Mouse (Mus musculus) MEL (cell line): ENCODE measurements at regions not wholly inside any gene's neighbourhood (a gene's known extent, or its start where the extent isn't known, plus 50 kb on each side); places are given as distances from the start of the nearest gene placed in this dataset.

ENCODE experiments used
- DNase-seq: peaks from one replicate; pipeline ENCODE4 v3.0.0; 2011; ENCODE audit warnings: low read depth, low spot score
- H3K27ac ChIP-seq: 2 replicates; pipeline ENCODE4 v1.5.1; 2012; ENCODE audit warnings: low read depth, mild to moderate bottlenecking, control low read depth, low read length, moderate library complexity; ENCODE audit not compliant: control insufficient read depth
- H3K27me3 ChIP-seq, 2 experiments: fragments of 150-350 bp in 1 of 2; sonication (generic) in 1 of 2; 2 replicates each; pipeline ENCODE4 v1.6.1; 2012; ENCODE audit warnings: low read length in 2 of 2, mild to moderate bottlenecking in 2 of 2, improper control_type of control experiment in 1 of 2, moderate library complexity in 1 of 2; ENCODE audit not compliant: insufficient read depth in 2 of 2, control insufficient read depth in 1 of 2
- H3K36me3 ChIP-seq, 2 experiments: 2 replicates each; pipeline ENCODE4 v1.6.1; 2012 to 2014; ENCODE audit warnings: low read length in 2 of 2, improper control_type of control experiment in 1 of 2, inconsistent platforms in 1 of 2, mild to moderate bottlenecking in 1 of 2; ENCODE audit not compliant: insufficient read depth in 2 of 2, control insufficient read depth in 1 of 2
- H3K4me1 ChIP-seq, 2 experiments: fragments of 150-350 bp in 1 of 2; sonication (generic) in 1 of 2; 2 replicates each; pipeline ENCODE4 v1.6.1; 2012; ENCODE audit warnings: low read length in 2 of 2, improper control_type of control experiment in 1 of 2, mild to moderate bottlenecking in 1 of 2; ENCODE audit not compliant: insufficient read depth in 2 of 2, control insufficient read depth in 1 of 2
- H3K4me3 ChIP-seq, 2 experiments: fragments of 150-350 bp in 1 of 2; sonication (generic) in 1 of 2; 2 replicates each; pipeline ENCODE4 v1.5.1; 2012; ENCODE audit warnings: low read depth in 2 of 2, low read length in 2 of 2, mild to moderate bottlenecking in 2 of 2, moderate library complexity in 2 of 2, control low read depth in 1 of 2, improper control_type of control experiment in 1 of 2; ENCODE audit not compliant: control insufficient read depth in 1 of 2, insufficient read depth in 1 of 2
- H3K79me2 ChIP-seq: 2 replicates; pipeline ENCODE4 v1.6.1; 2012; ENCODE audit warnings: mild to moderate bottlenecking, low read length, moderate library complexity; ENCODE audit not compliant: control insufficient read depth, poor library complexity, insufficient read depth
- H3K9ac ChIP-seq: 2 replicates; pipeline ENCODE4 v1.6.1; 2012; ENCODE audit warnings: low read depth, mild to moderate bottlenecking, control low read depth, low read length, moderate library complexity; ENCODE audit not compliant: control insufficient read depth, poor library complexity, severe bottlenecking
- H3K9me3 ChIP-seq: fragments of 150-350 bp; sonication (generic); replicated peaks from 2 replicates; pipeline ENCODE4 v1.6.1; 2012; ENCODE audit warnings: mild to moderate bottlenecking, low read length, improper control_type of control experiment, moderate library complexity; ENCODE audit not compliant: insufficient read depth
- CTCF ChIP-seq, 3 experiments: IDR thresholded peaks in 2 of 3; conservative IDR thresholded peaks in 1 of 3; 2 replicates each; pipeline ENCODE4 v1.5.1; 2011 to 2012; ENCODE audit warnings: low read length in 3 of 3, low read depth in 2 of 3, mild to moderate bottlenecking in 2 of 3, improper control_type of control experiment in 1 of 3, inconsistent platforms in 1 of 3, mixed read lengths in 1 of 3, moderate library complexity in 1 of 3; ENCODE audit not compliant: control insufficient read depth in 1 of 3, insufficient read depth in 1 of 3, poor library complexity in 1 of 3, severe bottlenecking in 1 of 3
- E2F4 ChIP-seq: IDR thresholded peaks from 2 replicates; pipeline ENCODE4 v1.6.1; 2011; ENCODE audit warnings: low read depth, low read length, improper control_type of control experiment, borderline replicate concordance
- ELF1 ChIP-seq: IDR thresholded peaks from 2 replicates; pipeline ENCODE4 v1.6.1; 2014; ENCODE audit warnings: low read depth, mild to moderate bottlenecking, inconsistent platforms, low read length, improper control_type of control experiment, moderate library complexity
- GABPA ChIP-seq: IDR thresholded peaks from 2 replicates; pipeline ENCODE4 v1.6.1; 2012; ENCODE audit warnings: low read depth, mild to moderate bottlenecking, inconsistent platforms, low read length, improper control_type of control experiment, moderate library complexity
- KAT2A ChIP-seq: conservative IDR thresholded peaks from 2 replicates; pipeline ENCODE4 v1.6.1; 2012; ENCODE audit warnings: low read depth, low read length, improper control_type of control experiment, inconsistent platforms
- MAFK ChIP-seq: IDR thresholded peaks from 2 replicates; pipeline ENCODE4 v1.6.1; 2011; ENCODE audit warnings: low read depth, mild to moderate bottlenecking, low read length, improper control_type of control experiment, borderline replicate concordance
- MAX ChIP-seq: IDR thresholded peaks from 2 replicates; pipeline ENCODE4 v1.6.1; 2011; ENCODE audit warnings: low read length, improper control_type of control experiment
- MAZ ChIP-seq: IDR thresholded peaks from 2 replicates; pipeline ENCODE4 v1.6.1; 2012; ENCODE audit warnings: low read depth, mild to moderate bottlenecking, inconsistent platforms, low read length, improper control_type of control experiment
- MEF2A ChIP-seq: IDR thresholded peaks from 2 replicates; pipeline ENCODE4 v1.6.1; 2014; ENCODE audit warnings: low read depth, mild to moderate bottlenecking, inconsistent platforms, low read length, improper control_type of control experiment; ENCODE audit not compliant: poor library complexity, insufficient replicate concordance, severe bottlenecking; ENCODE audit errors: extremely low read depth
- MYB ChIP-seq: IDR thresholded peaks from 2 replicates; pipeline ENCODE4 v1.6.1; 2011; ENCODE audit warnings: mild to moderate bottlenecking, low read depth, low read length, improper control_type of control experiment
- MYC ChIP-seq: IDR thresholded peaks from 2 replicates; pipeline ENCODE4 v1.6.1; 2011; ENCODE audit warnings: low read depth, mild to moderate bottlenecking, low read length, improper control_type of control experiment, moderate library complexity
- NRF1 ChIP-seq: IDR thresholded peaks from 2 replicates; pipeline ENCODE4 v1.6.1; 2014; ENCODE audit warnings: low read depth, mild to moderate bottlenecking, inconsistent platforms, low read length, improper control_type of control experiment, moderate library complexity; ENCODE audit not compliant: poor library complexity, insufficient read depth, severe bottlenecking
- POLR2A ChIP-seq, 2 experiments: IDR thresholded peaks; 2 replicates each; pipeline ENCODE4 v1.6.1; 2011 to 2012; ENCODE audit warnings: low read length in 2 of 2, mild to moderate bottlenecking in 2 of 2, control low read depth in 1 of 2, improper control_type of control experiment in 1 of 2, low read depth in 1 of 2, moderate library complexity in 1 of 2; ENCODE audit not compliant: control insufficient read depth in 1 of 2, insufficient read depth in 1 of 2, poor library complexity in 1 of 2
- POLR2AphosphoS5 ChIP-seq: IDR thresholded peaks from 2 replicates; pipeline ENCODE4 v1.6.1; 2012; ENCODE audit warnings: low read depth, borderline replicate concordance, mild to moderate bottlenecking, inconsistent platforms, low read length, moderate library complexity, mixed read lengths
- SIN3A ChIP-seq: IDR thresholded peaks from 2 replicates; pipeline ENCODE4 v1.6.1; 2012; ENCODE audit warnings: low read length, improper control_type of control experiment, inconsistent platforms
- SMC3 ChIP-seq: IDR thresholded peaks from 2 replicates; pipeline ENCODE4 v1.6.1; 2011; ENCODE audit warnings: low read depth, low read length, improper control_type of control experiment
- TAL1 ChIP-seq: IDR thresholded peaks from 2 replicates; pipeline ENCODE4 v1.6.1; 2012; ENCODE audit warnings: mild to moderate bottlenecking, inconsistent platforms, low read length, moderate library complexity, mixed read lengths
- TBP ChIP-seq: IDR thresholded peaks from 2 replicates; pipeline ENCODE4 v1.8.0; 2011; ENCODE audit warnings: low read depth, low read length, improper control_type of control experiment
- TCF12 ChIP-seq: IDR thresholded peaks from 2 replicates; pipeline ENCODE4 v1.6.1; 2014; ENCODE audit warnings: low read depth, mild to moderate bottlenecking, inconsistent platforms, low read length, improper control_type of control experiment, moderate library complexity
- USF2 ChIP-seq, 2 experiments: IDR thresholded peaks; 2 replicates each; pipeline ENCODE4 v1.6.1; 2011 to 2012; ENCODE audit warnings: improper control_type of control experiment in 2 of 2, low read length in 2 of 2, borderline replicate concordance in 1 of 2, inconsistent platforms in 1 of 2, low read depth in 1 of 2, mild to moderate bottlenecking in 1 of 2; ENCODE audit not compliant: insufficient read depth in 1 of 2
- ZC3H11A ChIP-seq: IDR thresholded peaks from 2 replicates; pipeline ENCODE4 v1.6.1; 2012; ENCODE audit warnings: low read depth, mild to moderate bottlenecking, inconsistent platforms, low read length, improper control_type of control experiment
- ZMIZ1 ChIP-seq: IDR thresholded peaks from 2 replicates; pipeline ENCODE4 v1.6.1; 2012; ENCODE audit warnings: low read depth, mild to moderate bottlenecking, inconsistent platforms, low read length, improper control_type of control experiment, moderate library complexity

GRCm38 (mm10) chr19:32937591-32937990 lies 180.3 kb downstream of the Pten start:
- Histone ChIP-seq H3K9me3 (no peaks in the 10 kb centered on the region), H3K4me3 (no peak overlapping the region), H3K36me3 (peaks cover 0 to 15% of the 10 kb centered on the region in 2 experiments; a peak in 2 of 4 replicates), H3K9ac (no peak overlapping the region), H3K27ac (no peak overlapping the region)
- no peak for DNase-seq
- TF ChIP-seq ZC3H11A (no peak), ZMIZ1 (no peak), MAFK (no peak), MAX (no peak), MYB (no peak), SMC3 (no peak), CTCF (IDR thresholded peaks at IDR 0.05 in 2 of 3, conservative IDR thresholded peaks at IDR 0.05 in 1 of 3; ENCODE audit: control insufficient read depth in 1 of 3, insufficient read depth in 1 of 3, low read depth in 2 of 3, low read length in 3 of 3, poor library complexity in 1 of 3, severe bottlenecking in 1 of 3) (no peak), TCF12 (no peak), TAL1 (no peak), SIN3A (no peak), TBP (no peak), MYC (no peak), KAT2A (no peak), E2F4 (no peak), ELF1 (no peak), MAZ (no peak), POLR2A (IDR thresholded peaks at IDR 0.05; ENCODE audit: control insufficient read depth in 1 of 2, insufficient read depth in 1 of 2, low read depth in 1 of 2, low read length in 2 of 2, poor library complexity in 1 of 2) (no peak), POLR2AphosphoS5 (no peak), USF2 (IDR thresholded peaks at IDR 0.05; ENCODE audit: borderline replicate concordance in 1 of 2, insufficient read depth in 1 of 2, low read depth in 1 of 2, low read length in 2 of 2) (no peak)
- TF ChIP-seq, all 39 proteins: peak for 0
- Histone ChIP-seq H3K4me1 (peaks cover 0 to 25% of the 10 kb centered on the region in 2 experiments; a peak in 3 of 4 replicates), H3K27me3 (peaks cover 0 to 2% of the 10 kb centered on the region in 2 experiments; a peak in 1 of 4 replicates), H3K79me2 (no peaks in the 10 kb centered on the region)

GRCm38 (mm10) chr19:32939692-32940091 lies 182.4 kb downstream of the Pten start:
- peaks cover 0 to 5% of the 10 kb centered on the region in 2 experiments; a peak in 2 of 4 replicates for H3K36me3 ChIP-seq
- H3K9me3 ChIP-seq = no peaks in the 10 kb centered on the region
- TF ChIP-seq NRF1 = no peak
- no peak for TF ChIP-seq MYC
- TF ChIP-seq SIN3A = no peak
- no peak for TF ChIP-seq CTCF (IDR thresholded peaks at IDR 0.05 in 2 of 3, conservative IDR thresholded peaks at IDR 0.05 in 1 of 3; ENCODE audit: control insufficient read depth in 1 of 3, insufficient read depth in 1 of 3, low read depth in 2 of 3, low read length in 3 of 3, poor library complexity in 1 of 3, severe bottlenecking in 1 of 3)
- no peak for TF ChIP-seq MAFK
- TF ChIP-seq MEF2A = no peak
- no peak for TF ChIP-seq MAZ
- no peak for TF ChIP-seq MYB
- TF ChIP-seq GABPA = no peak
- H3K9ac ChIP-seq = no peak overlapping the region
- H3K4me1 ChIP-seq = peaks cover 0 to 10% of the 10 kb centered on the region in 2 experiments; a peak in 3 of 4 replicates
- H3K27ac ChIP-seq = no peak overlapping the region
- DNase-seq = no peak
- H3K27me3 ChIP-seq = peaks cover 0 to 2% of the 10 kb centered on the region in 2 experiments; a peak in 1 of 4 replicates
- H3K4me3 ChIP-seq = no peak overlapping the region
- no peaks in the 10 kb centered on the region for H3K79me2 ChIP-seq
